Mouse (Mus musculus) ovary, adult 18-20 months (tissue): ENCODE data around the gene Csf1.
A peak's percentile ranks its signal among the peaks of the same experiment; 100 is the strongest.
"Not testable (repeated sequence)": the region's sequence is repeated elsewhere in the genome, so short reads cannot be mapped to it uniquely, and the experiment has no call there.

Source experiments
- DNase-seq: peaks from one replicate; pipeline ENCODE4 v3.0.0; 2022; ENCODE audit warnings: low spot score, mixed read lengths

Csf1 gene

GRCm38 (mm10) chr3:107748260-107748955 lies 11.9 kb downstream of the Csf1 start:
- DNase-seq = no peak

- DNase-seq = peak; percentile 37
Measured at GRCm38 (mm10) chr3:107746026-107746425, 14.2 kb downstream of the Csf1 start.

GRCm38 (mm10) chr3:107743650-107744049 lies 16.6 kb downstream of the Csf1 start:
- DNase-seq = no peak

- no peak for DNase-seq
Measured at GRCm38 (mm10) chr3:107743107-107743506, 17.2 kb downstream of the Csf1 start.

- no peak for DNase-seq
Measured at GRCm38 (mm10) chr3:107742071-107742710, 18.1 kb downstream of the Csf1 start.

- no peak for DNase-seq
Measured at GRCm38 (mm10) chr3:107741387-107741786, 18.9 kb downstream of the Csf1 start.

GRCm38 (mm10) chr3:107740578-107741207 lies 19.6 kb downstream of the Csf1 start:
- DNase-seq = peak; percentile 78

- DNase-seq = no peak
Measured at GRCm38 (mm10) chr3:107739966-107740365, 20.3 kb downstream of the Csf1 start.

- DNase-seq = no peak
Measured at GRCm38 (mm10) chr3:107739456-107739855, 20.8 kb downstream of the Csf1 start.

- DNase-seq = no peak
Measured at GRCm38 (mm10) chr3:107738620-107739019, 21.6 kb downstream of the Csf1 start.

- DNase-seq = no peak
Measured at GRCm38 (mm10) chr3:107737609-107738190, 22.6 kb downstream of the Csf1 start.

- DNase-seq = not testable (repeated sequence)
Measured at GRCm38 (mm10) chr3:107735620-107736019, 24.6 kb downstream of the Csf1 start.

- no peak for DNase-seq
Measured at GRCm38 (mm10) chr3:107733329-107733728, 26.9 kb downstream of the Csf1 start.

GRCm38 (mm10) chr3:107730236-107730635 lies 30.0 kb downstream of the Csf1 start:
- DNase-seq = no peak

- no peak for DNase-seq
Measured at GRCm38 (mm10) chr3:107728509-107728908, 31.8 kb downstream of the Csf1 start.

GRCm38 (mm10) chr3:107715971-107716370 lies 44.3 kb downstream of the Csf1 start:
- no peak for DNase-seq

GRCm38 (mm10) chr3:107714276-107714933 lies 45.9 kb downstream of the Csf1 start:
- no peak for DNase-seq

- no peak for DNase-seq
Measured at GRCm38 (mm10) chr3:107712081-107712480, 48.2 kb downstream of the Csf1 start.

GRCm38 (mm10) chr3:107709156-107709555 lies 51.1 kb downstream of the Csf1 start:
- no peak for DNase-seq

- DNase-seq = no peak
Measured at GRCm38 (mm10) chr3:107707239-107707638, 53.0 kb downstream of the Csf1 start.

GRCm38 (mm10) chr3:107706164-107706563 lies 54.1 kb downstream of the Csf1 start:
- DNase-seq = no peak

GRCm38 (mm10) chr3:107704371-107704705 lies 55.9 kb downstream of the Csf1 start:
- DNase-seq = no peak
